Mouse (Mus musculus) gastrocnemius, postnatal 14 days (tissue): ENCODE results near the gene Gon4l. TPM values are rescaled to one million over a fixed set of nuclear protein-coding genes. Genes with fewer than 3 reads are reported as not detected.

ENCODE experiments used
- DNase-seq: peaks from one replicate; pipeline ENCODE4 v3.0.0; 2021; ENCODE audit warnings: mixed read lengths
- intact Hi-C: fragments of 180-260 bp; cut with DNase I; formaldehyde crosslinking; loops from one replicate; pipeline ENCODE4 v1.15.1; 2025; ENCODE audit warnings: low total_unique reads
- total RNA-seq, 2 experiments: library from RNA; stranded (reverse); gene quantifications; 2 replicates each; pipeline ENCODE4 v1.2.3; 2021

The Gon4l gene
- total RNA-seq, 2 experiments from 2014 or later: 11.9 to 12.5 TPM

- intact Hi-C loops: no loop called here
- DNase-seq: no peak
These were observed 118.7 kb downstream of the Gon4l start for GRCm38 (mm10) chr3:88953736-88954135.

Other genes with a start within 250 kb of the Gon4l start
- gene Arhgef2, start 229.3 kb upstream of the Gon4l start, total RNA-seq: 10 to 100 TPM; 42.5 to 48.1 TPM
- not detected for gene Rxfp4, start 182.1 kb upstream of the Gon4l start, total RNA-seq
- 10 to 100 TPM; 18.0 to 20.8 TPM for gene Khdc4, start 149.4 kb upstream of the Gon4l start, total RNA-seq
- 10 to 100 TPM; 17.3 to 21.4 TPM for gene Rit1, start 118.4 kb upstream of the Gon4l start, total RNA-seq
- 1 to 10 TPM; 3.7 to 4.2 TPM for gene Syt11, start 60.1 kb upstream of the Gon4l start, total RNA-seq
- gene Msto1, start 78.8 kb downstream of the Gon4l start, total RNA-seq: 10 to 100 TPM; 10.5 to 12.6 TPM
- 10 to 100 TPM; 24.4 to 24.7 TPM for gene Ash1l, start 115.4 kb downstream of the Gon4l start, total RNA-seq
- 10 to 100 TPM; 58.7 to 62.5 TPM for gene Dap3, start 116.0 kb downstream of the Gon4l start, total RNA-seq